8 mouse cellular contexts compared by ENCODE assay signal in genomic region chr15:12322676-12323402, GRCm38 (mm10). TPM values are rescaled to one million over a fixed set of nuclear protein-coding genes. Genes with fewer than 3 reads are reported as not detected.
DNase-seq lines count a peak whose midpoint lies in the region; ATAC-seq lines count a peak whose summit lies in the region.

No protein-coding gene starts in this region.

- H3K27ac ChIP-seq in forebrain, embryonic 12.5 days: no peak overlapping the region
- peak overlapping the region; percentile 95 for H3K27ac ChIP-seq in liver, embryonic 12.5 days

- 19% methylated on average over 9 of the region's 9 CpGs for WGBS in forebrain, embryonic 12.5 days
- WGBS in liver, embryonic 12.5 days (ENCODE audit: insufficient replicate concordance): 14% methylated on average over 9 of the region's 9 CpGs

- H3K4me1 ChIP-seq in erythroblast, embryonic 14.5 days (ENCODE audit: control insufficient read depth): peaks cover 46% of the 10 kb centered on the region
- H3K4me1 ChIP-seq in forebrain, embryonic 12.5 days: peaks cover 21% of the 10 kb centered on the region
- peaks cover 50% of the 10 kb centered on the region for H3K4me1 ChIP-seq in liver, embryonic 12.5 days

- ATAC-seq in erythroblast, adult 5-6 weeks (replicated peaks; ENCODE audit: low FRiP score, poor library complexity, severe bottlenecking): no peak
- no peak for ATAC-seq in forebrain, embryonic 12.5 days (ENCODE audit: low FRiP score)
- no peak for ATAC-seq in liver, embryonic 12.5 days
- no peak for ATAC-seq in monocyte, adult 5-6 weeks (replicated peaks; ENCODE audit: insufficient number of reproducible peaks, low FRiP score, low TSS enrichment, poor library complexity, severe bottlenecking)
- ATAC-seq in megakaryocyte progenitor cell, adult 5-6 weeks (replicated peaks; ENCODE audit: poor library complexity): no peak

- H3K27me3 ChIP-seq in erythroblast, embryonic 14.5 days (ENCODE audit: control insufficient read depth): peaks cover 11% of the 10 kb centered on the region
- peaks cover 15% of the 10 kb centered on the region for H3K27me3 ChIP-seq in forebrain, embryonic 12.5 days
- H3K27me3 ChIP-seq in liver, embryonic 12.5 days (replicated peaks): peaks cover 5% of the 10 kb centered on the region

- peak; percentile 44 for DNase-seq in A20 (ENCODE audit: low read depth, low spot score)
- DNase-seq in cerebellum, postnatal 25 days: no peak

- peak overlapping the region; percentile 99 for H3K4me3 ChIP-seq in erythroblast, embryonic 14.5 days (replicated peaks)
- H3K4me3 ChIP-seq in forebrain, embryonic 12.5 days (replicated peaks): peak overlapping the region; percentile 89
- peak overlapping the region; percentile 96 for H3K4me3 ChIP-seq in liver, embryonic 12.5 days

- peak overlapping the region; percentile 97 for H3K9ac ChIP-seq in forebrain, embryonic 12.5 days
- H3K9ac ChIP-seq in liver, embryonic 12.5 days: peak overlapping the region; percentile 98

- H3K4me2 ChIP-seq in forebrain, embryonic 12.5 days: peak overlapping the region; percentile 69
- peak overlapping the region; percentile 77 for H3K4me2 ChIP-seq in liver, embryonic 12.5 days

- H3K36me3 ChIP-seq in erythroblast, embryonic 14.5 days (ENCODE audit: control insufficient read depth): peaks cover 33% of the 10 kb centered on the region
- 0 out of 2 replicates have a peak, but pooled peaks cover 6% of the 10 kb centered on the region for H3K36me3 ChIP-seq in forebrain, embryonic 12.5 days (replicated peaks)
- peaks cover 26% of the 10 kb centered on the region for H3K36me3 ChIP-seq in liver, embryonic 12.5 days

- H3K9me3 ChIP-seq in erythroblast, embryonic 14.5 days (ENCODE audit: control insufficient read depth, low read length): no peaks in the 10 kb centered on the region
- no peaks in the 10 kb centered on the region for H3K9me3 ChIP-seq in forebrain, embryonic 12.5 days
- H3K9me3 ChIP-seq in liver, embryonic 12.5 days (replicated peaks): no peaks in the 10 kb centered on the region

RNA-seq across cellular contexts. Expression of gene 1810049J17Rik, which starts 1.1 kb away (rescaled TPM):
- polyA plus RNA-seq in erythroblast, embryonic 14.5 days (2012): not detected in 2 replicates
- not detected in 2 replicates for total RNA-seq in erythroblast, adult 5-6 weeks (2015; ENCODE audit: low replicate concordance)
- not detected in 2 replicates for total RNA-seq in erythroblast, adult 5-6 weeks (2017; ENCODE audit: low replicate concordance)
- 1.1 TPM in 1 of 2 replicates, not detected in the other for polyA plus RNA-seq in forebrain, embryonic 12.5 days (2016; fragmentation: Nextera tagmentation; extraction: Ambion mirVana)
- 1.2 and 1.9 TPM in 2 replicates for polyA plus RNA-seq in liver, embryonic 12.5 days (2016; fragmentation: Nextera tagmentation; extraction: Ambion mirVana)
- 1.7 TPM in 1 of 3 replicates, not detected in the others for total RNA-seq in monocyte, adult 5-6 weeks (2017)
- not detected in 2 replicates for total RNA-seq in megakaryocyte progenitor cell, adult 5-6 weeks (2015)
- total RNA-seq in megakaryocyte progenitor cell, adult 5-6 weeks (2017): 0.58 TPM in 1 of 2 replicates, not detected in the other

RNA-seq across cellular contexts. Expression of gene Golph3, which starts 1.6 kb away (rescaled TPM):
- polyA plus RNA-seq in erythroblast, embryonic 14.5 days (2012): 20.6 and 30.2 TPM in 2 replicates
- 68.6 and 68.8 TPM in 2 replicates for total RNA-seq in erythroblast, adult 5-6 weeks (2015; ENCODE audit: low replicate concordance)
- 58.3 and 77.7 TPM in 2 replicates for total RNA-seq in erythroblast, adult 5-6 weeks (2017; ENCODE audit: low replicate concordance)
- polyA plus RNA-seq in forebrain, embryonic 12.5 days (2016; fragmentation: Nextera tagmentation; extraction: Ambion mirVana): 85.3 and 88.5 TPM in 2 replicates
- polyA plus RNA-seq in liver, embryonic 12.5 days (2016; fragmentation: Nextera tagmentation; extraction: Ambion mirVana): 79.8 and 82.7 TPM in 2 replicates
- 96.4 to 118 TPM (median 109 TPM) in 3 replicates for total RNA-seq in monocyte, adult 5-6 weeks (2017)
- total RNA-seq in megakaryocyte progenitor cell, adult 5-6 weeks (2015): 110 and 118 TPM in 2 replicates
- 86.6 and 94.4 TPM in 2 replicates for total RNA-seq in megakaryocyte progenitor cell, adult 5-6 weeks (2017)
